Comparison of ENCODE assay signal across 8 mouse cellular contexts in genomic region chr3:94849338-94849737, GRCm38 (mm10). TPM values are rescaled to one million over a fixed set of nuclear protein-coding genes. Genes with fewer than 3 reads are reported as not detected.
A peak's percentile ranks its signal among the peaks of the same experiment; 100 is the strongest.
DNase-seq lines count a peak whose midpoint lies in the region; ATAC-seq and TF ChIP-seq lines count a peak whose summit lies in the region.

No protein-coding gene starts in this region.

- DNase-seq in right cerebral cortex, adult 18-20 months = peak; percentile 24
- DNase-seq in right cerebral cortex, postnatal 36 days (ENCODE audit: low spot score in 2 of 2) = no peak
- DNase-seq in brain, embryonic 14.5 days (ENCODE audit: low read depth) = peak; percentile 73
- peak; percentile 80 for DNase-seq in forebrain, embryonic 14.5 days (ENCODE audit: low spot score)
- peak; percentile 73 for DNase-seq in limb, embryonic 14.5 days (ENCODE audit: low spot score)
- peak; percentile 53 for DNase-seq in retina, embryonic 14.5 days (ENCODE audit: low spot score)
- DNase-seq in urinary bladder, postnatal 36 days (ENCODE audit: low spot score in 2 of 2) = peak; percentile 55 to 59

- H3K27me3 ChIP-seq in forebrain, embryonic 14.5 days (replicated peaks; ENCODE audit: control insufficient read depth, insufficient read depth, low read length) = no peaks in the 10 kb centered on the region
- no peaks in the 10 kb centered on the region for H3K27me3 ChIP-seq in intestine, postnatal 0 days (replicated peaks; ENCODE audit: control insufficient read depth, insufficient read depth, low read length)
- no peaks in the 10 kb centered on the region for H3K27me3 ChIP-seq in limb, embryonic 14.5 days (ENCODE audit: control insufficient read depth, insufficient read depth, low read length)

- TF ChIP-seq CTCF in brain, embryonic 14.5 days (IDR thresholded peaks at IDR 0.05; ENCODE audit: borderline replicate concordance, extremely low read depth, insufficient read depth, insufficient read length) = peak; percentile 40; the same call in 1 of the 2 replicates
- TF ChIP-seq CTCF in intestine, postnatal 0 days (IDR thresholded peaks at IDR 0.05; ENCODE audit: low read depth) = peak; percentile 74

- no peak overlapping the region for H3K4me3 ChIP-seq in forebrain, embryonic 14.5 days (ENCODE audit: low read depth, low read length)
- H3K4me3 ChIP-seq in intestine, postnatal 0 days (ENCODE audit: low read depth, low read length) = no peak overlapping the region
- H3K4me3 ChIP-seq in limb, embryonic 14.5 days (replicated peaks; ENCODE audit: low read length) = no peak overlapping the region

- WGBS in forebrain, embryonic 14.5 days = 9% methylated on average over 1 of the region's 1 CpGs
- WGBS in intestine, postnatal 0 days = 9% methylated on average over 1 of the region's 1 CpGs
- 38% methylated on average over 1 of the region's 1 CpGs for WGBS in limb, embryonic 14.5 days

- H3K9me3 ChIP-seq in forebrain, embryonic 14.5 days (replicated peaks; ENCODE audit: control insufficient read depth, low read length) = no peaks in the 10 kb centered on the region
- H3K9me3 ChIP-seq in intestine, postnatal 0 days (ENCODE audit: control insufficient read depth) = no peaks in the 10 kb centered on the region
- no peaks in the 10 kb centered on the region for H3K9me3 ChIP-seq in limb, embryonic 14.5 days (ENCODE audit: control insufficient read depth, low read length)

- no peak overlapping the region for H3K9ac ChIP-seq in forebrain, embryonic 14.5 days (ENCODE audit: low read length)
- no peak overlapping the region for H3K9ac ChIP-seq in intestine, postnatal 0 days (ENCODE audit: low read depth, low read length)
- no peak overlapping the region for H3K9ac ChIP-seq in limb, embryonic 14.5 days (ENCODE audit: low read depth, low read length, severe bottlenecking)

- H3K4me1 ChIP-seq in forebrain, embryonic 14.5 days (ENCODE audit: control insufficient read depth, insufficient read depth, low read length) = no peaks in the 10 kb centered on the region
- no peaks in the 10 kb centered on the region for H3K4me1 ChIP-seq in intestine, postnatal 0 days (replicated peaks; ENCODE audit: control insufficient read depth, insufficient read depth, low read length)
- H3K4me1 ChIP-seq in limb, embryonic 14.5 days (ENCODE audit: control insufficient read depth, insufficient read depth, low read length) = no peaks in the 10 kb centered on the region

- TF ChIP-seq POLR2A in brain, embryonic 14.5 days (IDR thresholded peaks at IDR 0.05; ENCODE audit: borderline replicate concordance, extremely low read depth, insufficient read depth, insufficient read length, poor library complexity, severe bottlenecking) = no peak
- no peak for TF ChIP-seq POLR2A in limb, embryonic 14.5 days (IDR thresholded peaks at IDR 0.05; ENCODE audit: borderline replicate concordance, extremely low read depth, insufficient read depth, insufficient read length)

- no peak overlapping the region for H3K4me2 ChIP-seq in forebrain, embryonic 14.5 days (ENCODE audit: low read length)
- H3K4me2 ChIP-seq in intestine, postnatal 0 days (replicated peaks; ENCODE audit: low read depth) = no peak overlapping the region
- no peak overlapping the region for H3K4me2 ChIP-seq in limb, embryonic 14.5 days (replicated peaks; ENCODE audit: low read depth, low read length, severe bottlenecking)

- no peak overlapping the region for H3K27ac ChIP-seq in forebrain, embryonic 14.5 days (ENCODE audit: low read depth, low read length)
- no peak overlapping the region for H3K27ac ChIP-seq in intestine, postnatal 0 days (ENCODE audit: low read depth, low read length)
- no peak overlapping the region for H3K27ac ChIP-seq in limb, embryonic 14.5 days (replicated peaks; ENCODE audit: low read depth, low read length)

- peaks cover 5% of the 10 kb centered on the region for H3K36me3 ChIP-seq in forebrain, embryonic 14.5 days (ENCODE audit: control insufficient read depth, insufficient read depth, low read length)
- no peaks in the 10 kb centered on the region for H3K36me3 ChIP-seq in intestine, postnatal 0 days (ENCODE audit: control insufficient read depth, insufficient read depth)
- H3K36me3 ChIP-seq in limb, embryonic 14.5 days (ENCODE audit: control insufficient read depth, insufficient read depth, low read length) = peaks cover 6% of the 10 kb centered on the region

- peak; percentile 58; the same call in 1 of the 2 replicates for ATAC-seq in forebrain, embryonic 14.5 days
- 0 out of 2 replicates have a peak, but pooled peaks have one; percentile 33 for ATAC-seq in intestine, postnatal 0 days
- no peak for ATAC-seq in limb, embryonic 14.5 days (ENCODE audit: low FRiP score, low read depth)

RNA-seq across cellular contexts. Expression of gene Pogz, which starts 12.0 kb away (rescaled TPM):
- polyA plus RNA-seq in brain, embryonic 14.5 days (2012; rRNA removed) = 66.8 and 78.4 TPM in 2 replicates
- polyA plus RNA-seq in forebrain, embryonic 14.5 days (2014; fragmentation: Nextera tagmentation; extraction: Ambion mirVana) = 22.0 and 23.4 TPM in 2 replicates
- polyA plus RNA-seq in intestine, postnatal 0 days (2015; fragmentation: Nextera tagmentation; extraction: Ambion mirVana) = 4.8 and 5.8 TPM in 2 replicates
- 45.8 and 60.1 TPM in 2 replicates for polyA plus RNA-seq in limb, embryonic 14.5 days (2012; rRNA removed)
- polyA plus RNA-seq in limb, embryonic 14.5 days (2014; fragmentation: Nextera tagmentation; extraction: Ambion mirVana) = 19.6 and 20.7 TPM in 2 replicates

RNA-seq across cellular contexts. Expression of gene Psmb4, which starts 37.4 kb away (rescaled TPM):
- polyA plus RNA-seq in brain, embryonic 14.5 days (2012; rRNA removed) = 353 and 477 TPM in 2 replicates
- 438 and 518 TPM in 2 replicates for polyA plus RNA-seq in forebrain, embryonic 14.5 days (2014; fragmentation: Nextera tagmentation; extraction: Ambion mirVana)
- 308 and 311 TPM in 2 replicates for polyA plus RNA-seq in intestine, postnatal 0 days (2015; fragmentation: Nextera tagmentation; extraction: Ambion mirVana)
- 348 and 378 TPM in 2 replicates for polyA plus RNA-seq in limb, embryonic 14.5 days (2012; rRNA removed)
- polyA plus RNA-seq in limb, embryonic 14.5 days (2014; fragmentation: Nextera tagmentation; extraction: Ambion mirVana) = 369 and 384 TPM in 2 replicates

Comparison
In these comparisons a context has a peak if more than half of its experiments do, and no peak if none do; other contexts are left out.
1. DNase-seq: peak in right cerebral cortex, adult 18-20 months (single experiment), brain, embryonic 14.5 days (single experiment), forebrain, embryonic 14.5 days (single experiment), limb, embryonic 14.5 days (single experiment), retina, embryonic 14.5 days (single experiment) and urinary bladder, postnatal 36 days (2 of 2); none in right cerebral cortex, postnatal 36 days (0 of 2).